Mouse (Mus musculus): Measurements from ENCODE around the gene Map4k1.
A peak's percentile ranks its signal among the peaks of the same experiment; 100 is the strongest.
"Not testable (repeated sequence)": the region's sequence is repeated elsewhere in the genome, so short reads cannot be mapped to it uniquely, and the experiment has no call there.

Map4k1 gene

GRCm38 (mm10) chr7:28956270-28956669, 25.6 kb upstream of the Map4k1 start:
- DNase-seq, result no peak

GRCm38 (mm10) chr7:28957286-28957685, 24.6 kb upstream of the Map4k1 start:
- DNase-seq, result no peak

GRCm38 (mm10) chr7:28957997-28958725, 23.7 kb upstream of the Map4k1 start:
- DNase-seq, result no peak

DNA sequence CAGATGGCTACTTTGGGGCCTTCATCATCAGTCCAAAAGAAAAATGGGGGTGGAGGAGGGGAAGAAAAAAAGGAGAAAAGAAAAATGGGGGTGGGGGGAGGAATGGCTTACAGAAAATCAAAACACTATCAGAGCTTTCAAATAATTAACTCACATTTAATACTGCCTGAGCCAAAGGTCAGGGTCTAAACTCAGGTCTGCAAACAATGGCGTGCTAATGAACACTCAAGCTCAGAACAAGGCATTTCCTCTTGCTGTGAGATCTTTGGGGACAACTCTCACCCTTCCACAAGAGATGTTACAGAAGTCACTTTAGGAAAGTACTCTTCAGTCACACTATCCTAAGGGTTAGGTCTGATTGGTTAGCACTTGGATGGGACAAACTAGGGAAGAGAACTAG, 23.1 kb upstream of the Map4k1 start:
- DNase-seq, result no peak

- DNase-seq, result no peak
Measured at GRCm38 (mm10) chr7:28959505-28960045, 22.3 kb upstream of the Map4k1 start.

GRCm38 (mm10) chr7:28960354-28961046, 21.4 kb upstream of the Map4k1 start:
- peak; percentile 59 for DNase-seq

- DNase-seq, result no peak
Measured at GRCm38 (mm10) chr7:28961584-28961926, 20.3 kb upstream of the Map4k1 start.

GRCm38 (mm10) chr7:28961927-28962670, 19.8 kb upstream of the Map4k1 start, which contains the start of gene Actn4:
Gene Actn4 (minus strand): TSS chr7:28962340.
- DNase-seq, result peak; percentile 100

- no peak for DNase-seq
Measured at GRCm38 (mm10) chr7:28963399-28963923, 18.4 kb upstream of the Map4k1 start.

- no peak for DNase-seq
Measured at GRCm38 (mm10) chr7:28965346-28965840, 16.5 kb upstream of the Map4k1 start.

GRCm38 (mm10) chr7:28966181-28966580, 15.7 kb upstream of the Map4k1 start:
- no peak for DNase-seq

- DNase-seq, result no peak
Measured at GRCm38 (mm10) chr7:28966751-28967505, 14.9 kb upstream of the Map4k1 start.

DNA sequence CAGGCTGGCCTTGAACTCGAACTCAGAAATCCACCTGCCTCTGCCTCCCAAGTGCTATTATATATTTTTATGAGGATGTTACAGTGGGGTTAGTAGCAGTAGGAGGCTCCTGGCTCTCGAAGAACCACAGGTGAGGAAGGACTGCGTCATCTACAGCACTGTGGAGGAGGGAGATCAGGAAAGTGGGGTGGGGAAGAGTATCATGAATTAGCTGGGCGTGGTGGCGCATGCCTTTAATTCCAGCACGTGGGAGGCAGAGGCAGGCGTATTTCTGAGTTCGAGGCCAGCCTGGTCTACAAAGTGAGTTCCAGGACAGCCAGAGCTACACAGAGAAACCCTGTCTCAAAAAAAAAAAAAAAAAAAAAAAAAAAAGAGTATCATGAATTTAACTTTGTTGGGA, 13.7 kb upstream of the Map4k1 start:
- not testable (repeated sequence) for DNase-seq

DNA sequence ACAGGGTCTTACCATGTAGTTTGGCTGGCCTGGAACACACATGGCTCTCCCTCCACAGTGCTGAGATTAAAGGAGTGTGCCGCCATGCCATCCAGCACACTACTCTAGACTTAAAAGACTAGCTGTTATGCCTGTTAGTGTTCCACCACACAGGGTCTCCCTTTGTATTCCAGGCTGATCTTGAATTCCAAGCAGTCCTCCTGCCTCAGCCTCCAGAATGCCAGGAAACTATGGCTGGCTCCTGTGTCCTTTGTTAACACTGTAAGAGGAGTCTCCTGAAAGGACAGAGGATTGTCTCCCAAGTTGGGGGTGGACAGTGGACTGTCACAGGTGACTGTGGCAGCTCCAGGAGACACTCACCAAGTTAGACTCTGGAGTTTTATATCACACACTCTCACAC, 12.6 kb upstream of the Map4k1 start:
- no peak for DNase-seq

GRCm38 (mm10) chr7:28969672-28970394, 12.0 kb upstream of the Map4k1 start:
- peak; percentile 70 for DNase-seq

- no peak for DNase-seq
Measured at GRCm38 (mm10) chr7:28971029-28971428, 10.8 kb upstream of the Map4k1 start.

GRCm38 (mm10) chr7:28971770-28972269, 10.0 kb upstream of the Map4k1 start:
- DNase-seq, result peak; percentile 53

DNA sequence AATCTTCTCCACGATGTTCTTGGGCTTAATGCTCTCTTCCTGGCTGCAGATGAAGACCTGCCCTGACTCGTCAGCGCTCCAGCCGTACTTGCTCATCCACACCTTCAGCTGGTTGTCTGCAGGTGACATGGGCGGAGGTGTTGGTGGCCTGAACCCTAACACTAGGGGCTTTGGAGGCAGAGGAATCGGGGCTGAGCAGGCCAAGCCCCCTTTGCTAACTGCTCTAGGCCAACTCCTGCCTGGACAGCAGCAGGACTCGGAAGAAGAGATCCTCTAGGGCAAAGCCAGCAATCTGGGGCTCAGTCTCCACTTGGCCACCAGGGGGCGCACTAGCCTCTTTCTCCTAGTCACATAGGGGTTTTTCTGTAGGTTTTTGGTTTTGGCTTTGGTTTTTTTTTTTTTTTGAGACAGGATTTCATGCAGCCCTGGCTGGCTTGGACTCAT, 9.3 kb upstream of the Map4k1 start:
- DNase-seq, result peak; percentile 92

- peak; percentile 33 for DNase-seq
Measured at GRCm38 (mm10) chr7:28973025-28973424, 8.8 kb upstream of the Map4k1 start.

- peak; percentile 60 for DNase-seq
Measured at GRCm38 (mm10) chr7:28977556-28977955, 4.3 kb upstream of the Map4k1 start.
